Mouse (Mus musculus) monocyte, adult 2 months (primary cell): Measurements from ENCODE around the gene Bmper.

ENCODE experiments used
- DNase-seq, 2 experiments: peaks; one replicate each; pipeline ENCODE4 v3.0.0; 2022; ENCODE audit warnings: low spot score in 2 of 2, low read depth in 1 of 2

Gene Bmper

DNA sequence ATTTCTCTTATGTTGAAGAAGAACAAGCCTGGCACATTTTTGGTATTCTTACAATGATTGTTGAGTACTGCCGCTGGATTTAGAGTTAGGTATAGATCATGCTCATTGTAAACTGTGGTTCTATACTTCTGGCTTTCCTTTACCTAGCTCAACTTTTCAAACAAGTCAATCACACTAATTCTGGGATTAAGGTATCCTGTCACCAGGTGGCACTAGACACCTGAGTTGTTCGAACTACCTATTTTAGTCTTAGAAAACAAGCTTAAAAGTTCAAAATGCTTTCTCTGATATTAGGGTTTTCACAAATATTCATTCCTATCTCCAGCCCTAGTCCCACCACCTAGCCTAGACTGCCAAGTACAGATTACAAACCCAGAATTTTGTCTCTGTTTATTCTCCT is 196.2 kb downstream of the Bmper start:
- no peak for DNase-seq

GRCm38 (mm10) chr9:23423748-23424147 is 200.9 kb downstream of the Bmper start:
- no peak for DNase-seq

GRCm38 (mm10) chr9:23432631-23433030 is 209.8 kb downstream of the Bmper start:
- DNase-seq: no peak

- DNase-seq: no peak
Measured at GRCm38 (mm10) chr9:23433238-23433637, 210.4 kb downstream of the Bmper start.

GRCm38 (mm10) chr9:23436751-23437150 is 213.9 kb downstream of the Bmper start:
- no peak for DNase-seq

- no peak for DNase-seq
Measured at GRCm38 (mm10) chr9:23438662-23439061, 215.8 kb downstream of the Bmper start.

GRCm38 (mm10) chr9:23442168-23442567 is 219.3 kb downstream of the Bmper start:
- no peak for DNase-seq

DNA sequence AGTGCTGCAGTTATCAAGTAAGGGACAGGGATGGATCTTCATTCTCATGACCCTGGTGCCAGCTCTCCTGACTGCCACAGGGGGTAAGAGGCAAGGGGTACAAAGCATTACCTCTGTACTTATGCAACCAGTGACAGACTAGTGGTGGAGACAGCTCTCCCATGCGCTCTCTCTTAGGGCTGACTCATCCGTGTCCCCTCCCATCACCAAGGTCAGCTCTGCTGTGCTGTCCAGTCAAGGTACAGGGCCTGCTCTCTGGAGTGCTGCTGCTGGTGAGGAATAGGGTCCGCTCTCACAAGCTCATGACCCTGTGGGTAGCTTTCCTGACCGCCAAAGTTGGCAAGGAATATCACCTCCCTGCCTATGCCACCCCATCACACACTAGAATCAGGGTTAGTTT is 222.1 kb downstream of the Bmper start:
- no peak for DNase-seq

DNA sequence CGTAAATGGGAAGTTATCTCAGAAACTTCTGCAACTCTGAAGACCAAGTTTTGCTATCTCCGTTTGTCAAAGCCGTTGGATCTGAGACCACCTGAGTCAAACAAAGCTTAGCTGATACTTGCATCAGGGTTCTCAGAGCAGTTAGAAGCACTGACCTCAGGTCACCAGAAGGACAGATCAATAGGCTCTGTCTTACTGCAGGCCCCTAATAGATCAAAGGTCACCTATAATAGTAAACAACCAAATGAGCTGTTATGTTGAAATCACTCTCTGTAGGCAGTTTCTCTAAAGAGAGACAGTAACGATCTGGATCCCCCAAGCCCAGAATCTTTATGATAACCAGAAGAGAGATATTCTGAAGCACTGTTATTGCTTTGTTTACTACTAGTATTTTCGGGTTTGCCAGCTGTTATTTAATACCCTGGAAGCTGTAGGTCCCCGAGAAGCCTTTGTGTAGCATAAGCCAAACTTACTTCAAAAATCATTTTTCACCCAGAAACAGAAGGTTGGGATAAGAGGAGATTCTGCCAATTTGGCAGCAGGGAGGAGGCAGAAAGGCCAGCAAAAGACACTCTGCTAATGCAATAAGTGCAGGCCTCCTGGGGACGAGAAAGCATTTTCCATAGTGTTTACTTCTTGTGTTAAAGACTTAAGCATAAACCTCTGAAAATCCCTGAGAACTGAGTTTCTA is 224.5 kb downstream of the Bmper start:
- DNase-seq: no peak

GRCm38 (mm10) chr9:23453309-23453708 is 230.4 kb downstream of the Bmper start:
- no peak for DNase-seq

DNA sequence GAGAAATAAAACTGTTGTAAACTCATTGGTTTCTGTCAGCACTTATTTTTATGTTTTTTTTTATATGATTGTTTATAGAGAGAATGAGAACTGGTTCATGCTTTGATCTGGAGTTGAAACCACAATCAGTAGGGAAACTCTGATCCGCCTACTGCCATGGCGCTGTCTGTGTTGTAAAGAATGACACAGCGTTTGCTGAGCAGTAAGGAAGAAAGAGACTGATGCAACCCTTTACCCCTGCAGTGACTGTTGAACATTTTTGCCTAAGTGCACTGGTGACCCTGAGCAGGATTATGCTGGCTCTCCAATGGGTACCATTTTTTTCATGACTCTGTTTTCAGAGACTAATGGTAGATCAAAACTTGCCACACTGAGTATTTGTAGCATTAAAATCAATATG is 234.3 kb downstream of the Bmper start:
- no peak for DNase-seq

DNA sequence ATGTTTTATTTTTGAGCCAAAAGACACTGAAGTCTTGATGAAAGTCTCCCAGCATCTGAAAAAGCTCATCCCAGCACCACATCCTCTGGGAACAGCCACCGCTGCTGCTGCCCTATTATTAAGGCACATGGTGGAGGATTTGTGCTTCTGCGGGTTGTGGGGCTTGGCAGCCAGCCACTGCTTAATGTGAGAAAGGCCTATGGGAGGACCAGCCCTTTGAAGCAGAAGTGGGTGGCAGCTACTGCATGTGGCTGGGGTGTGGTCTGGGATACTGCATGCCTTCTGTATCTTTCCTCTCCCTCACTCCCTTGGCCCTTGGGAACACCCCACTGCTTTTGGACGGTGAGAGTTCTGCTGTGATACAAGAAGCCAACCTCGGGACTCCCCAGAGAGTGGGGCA is 237.8 kb downstream of the Bmper start:
- no peak for DNase-seq

GRCm38 (mm10) chr9:23462949-23463608 is 240.2 kb downstream of the Bmper start:
- no peak for DNase-seq

GRCm38 (mm10) chr9:23464981-23465630 is 242.2 kb downstream of the Bmper start:
- DNase-seq: no peak

DNA sequence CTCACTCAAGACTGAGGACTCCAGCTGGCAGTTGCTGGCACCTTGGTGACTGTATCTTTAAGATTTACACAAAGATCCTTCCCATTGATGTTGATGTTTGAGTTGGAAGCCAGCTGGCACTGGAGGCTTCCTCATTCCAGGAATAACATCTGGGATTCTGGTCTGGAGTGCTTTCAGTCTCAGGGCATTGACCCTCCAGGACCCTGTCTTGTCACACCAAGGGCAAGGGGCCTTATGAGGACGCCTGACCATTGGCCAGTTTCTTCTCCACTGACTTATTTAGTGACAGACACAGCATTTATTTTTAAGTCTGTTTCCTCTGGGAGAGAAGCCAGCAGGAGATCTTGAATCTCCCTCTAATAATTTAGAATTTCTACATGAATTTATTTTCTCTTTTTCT is 247.0 kb downstream of the Bmper start:
- no peak for DNase-seq

GRCm38 (mm10) chr9:23485851-23486250 is 263.0 kb downstream of the Bmper start:
- no peak for DNase-seq

GRCm38 (mm10) chr9:23486725-23487378 is 264.0 kb downstream of the Bmper start:
- no peak for DNase-seq

- no peak for DNase-seq
Measured at GRCm38 (mm10) chr9:23488265-23488664, 265.4 kb downstream of the Bmper start.

DNA sequence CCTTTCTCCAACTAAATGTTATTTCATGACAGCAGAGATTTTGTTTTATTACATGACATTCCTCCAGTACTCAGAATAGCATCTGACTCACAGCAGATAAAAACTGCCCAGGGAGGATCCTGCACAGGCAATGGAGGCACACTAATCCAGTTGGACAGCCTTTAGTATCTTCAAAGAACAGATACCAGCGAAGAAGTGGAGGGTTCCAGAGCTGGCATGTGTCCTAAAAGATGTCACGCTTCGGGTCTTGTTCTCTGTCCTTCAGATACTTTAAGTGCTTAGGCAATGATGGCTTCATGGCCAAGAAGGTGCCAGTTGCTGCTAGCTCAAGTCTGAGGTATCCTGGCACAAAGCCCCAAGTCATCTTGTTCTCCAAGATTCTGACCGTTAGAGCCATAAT is 272.5 kb downstream of the Bmper start:
- DNase-seq: no peak

DNA sequence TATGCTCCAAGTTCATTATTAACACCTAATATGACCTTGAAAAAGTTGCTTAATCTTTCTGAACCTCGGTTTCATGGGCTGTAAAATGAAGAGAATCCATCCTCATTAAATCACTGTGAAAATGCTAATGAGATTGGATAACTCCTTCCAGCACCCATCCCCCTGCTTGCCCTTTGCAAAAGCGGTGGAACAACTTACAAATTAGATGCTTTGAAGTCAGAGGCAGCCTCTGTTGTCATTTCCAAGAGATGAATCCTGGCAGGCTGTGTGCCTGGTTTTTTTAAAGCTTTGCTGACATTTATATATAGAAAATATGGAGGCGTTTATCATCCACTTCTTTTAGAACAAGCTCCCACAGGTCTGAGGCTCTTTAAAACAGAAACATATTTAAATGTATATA is 274.8 kb downstream of the Bmper start:
- DNase-seq: no peak

GRCm38 (mm10) chr9:23533870-23534269 is 311.0 kb downstream of the Bmper start:
- DNase-seq: no peak
